Mouse (Mus musculus) spleen, adult 2 months (tissue): ENCODE results near the gene Foxd4.

Source experiments
- CTCF ChIP-seq: fragments of 200-500 bp; IDR thresholded peaks from 2 replicates; pipeline ENCODE4 v1.5.1; 2011; ENCODE audit warnings: mild to moderate bottlenecking, inconsistent platforms; ENCODE audit not compliant: insufficient read depth, insufficient read length, insufficient replicate concordance; ENCODE audit errors: extremely low read depth
- POLR2A ChIP-seq: fragments of 200-500 bp; IDR thresholded peaks from 2 replicates; pipeline ENCODE4 v1.6.1; 2011; ENCODE audit warnings: low read depth, low read length, inconsistent platforms

DNA sequence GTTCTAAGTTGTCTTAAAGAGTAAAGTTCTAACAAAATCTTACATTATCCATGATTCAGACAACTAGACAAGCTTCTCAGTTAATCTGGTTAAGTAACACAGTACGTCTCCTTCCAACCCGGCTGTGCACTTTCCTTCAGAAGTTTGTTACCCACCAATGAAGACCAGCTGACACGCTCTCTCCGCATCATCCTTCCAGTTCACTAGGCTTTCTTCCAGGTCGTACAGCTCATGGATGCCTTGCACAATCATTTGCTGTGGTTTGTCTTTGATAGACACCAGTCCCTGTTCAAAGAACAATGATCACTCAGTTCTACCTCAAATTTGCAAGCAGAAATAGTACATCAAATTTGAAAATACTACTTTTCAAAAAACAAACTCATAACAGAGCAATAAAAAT lies 19.9 kb upstream of the Foxd4 start:
- no peak for TF ChIP-seq CTCF
- no peak for TF ChIP-seq POLR2A
